Mouse (Mus musculus) adrenal gland, postnatal 10 days (tissue): ENCODE measurements around the gene Smcr8. TPM values are rescaled to one million over a fixed set of nuclear protein-coding genes. Genes with fewer than 3 reads are reported as not detected.
"Not testable (repeated sequence)": the region's sequence is repeated elsewhere in the genome, so short reads cannot be mapped to it uniquely, and the experiment has no call there.

ENCODE experiments used
- DNase-seq: peaks from one replicate; pipeline ENCODE4 v3.0.0; 2021; ENCODE audit warnings: mixed read lengths
- total RNA-seq, 2 experiments: library from RNA; stranded (reverse); gene quantifications; 2 replicates each; pipeline ENCODE4 v1.2.3; 2021

Gene Smcr8
- total RNA-seq, 2 experiments from 2014 or later, result 19.7 to 20.7 TPM

GRCm38 (mm10) chr11:60779673-60780189, 2.4 kb downstream of the Smcr8 start:
- DNase-seq, result no peak

GRCm38 (mm10) chr11:60784179-60784922, 7.0 kb downstream of the Smcr8 start:
- DNase-seq, result no peak

- DNase-seq, result no peak
These were observed 10.3 kb downstream of the Smcr8 start for GRCm38 (mm10) chr11:60787595-60787994.

GRCm38 (mm10) chr11:60790472-60790871, 13.1 kb downstream of the Smcr8 start:
- no peak for DNase-seq

- DNase-seq, result no peak
These were observed 19.0 kb downstream of the Smcr8 start for GRCm38 (mm10) chr11:60796342-60796741.

- DNase-seq, result no peak
These were observed 22.7 kb downstream of the Smcr8 start for GRCm38 (mm10) chr11:60799977-60800376.

- DNase-seq, result no peak
These were observed 23.6 kb downstream of the Smcr8 start for GRCm38 (mm10) chr11:60800892-60801291.

- peak; percentile 83 for DNase-seq
These were observed 31.2 kb downstream of the Smcr8 start for GRCm38 (mm10) chr11:60808286-60809070.

GRCm38 (mm10) chr11:60809546-60809945, 32.2 kb downstream of the Smcr8 start:
- no peak for DNase-seq

- no peak for DNase-seq
These were observed 33.0 kb downstream of the Smcr8 start for GRCm38 (mm10) chr11:60810046-60810965.

GRCm38 (mm10) chr11:60811054-60811460, 33.7 kb downstream of the Smcr8 start:
- DNase-seq, result peak; percentile 97

- not testable (repeated sequence) for DNase-seq
These were observed 34.3 kb downstream of the Smcr8 start, which contains the start of gene Shmt1 for GRCm38 (mm10) chr11:60811618-60812017. Shmt1 (minus strand) TSS chr11:60811718.

- no peak for DNase-seq
These were observed 39.1 kb downstream of the Smcr8 start for GRCm38 (mm10) chr11:60816398-60816797.

GRCm38 (mm10) chr11:60823771-60824170, 46.4 kb downstream of the Smcr8 start:
- no peak for DNase-seq

GRCm38 (mm10) chr11:60825191-60825590, 47.9 kb downstream of the Smcr8 start:
- DNase-seq, result no peak

GRCm38 (mm10) chr11:60826700-60827099, 49.4 kb downstream of the Smcr8 start:
- no peak for DNase-seq

- DNase-seq, result no peak
These were observed 50.1 kb downstream of the Smcr8 start for GRCm38 (mm10) chr11:60827241-60827945.

- no peak for DNase-seq
These were observed 51.6 kb downstream of the Smcr8 start for GRCm38 (mm10) chr11:60828903-60829302.

GRCm38 (mm10) chr11:60830433-60831052, 53.2 kb downstream of the Smcr8 start, which contains the start of gene Dhrs7b:
Dhrs7b (plus strand) TSS chr11:60830631.
- peak; percentile 88 for DNase-seq

- DNase-seq, result no peak
These were observed 59.6 kb downstream of the Smcr8 start for GRCm38 (mm10) chr11:60836897-60837296.
